Mouse (Mus musculus): ENCODE data around the gene Lnpep. TPM values are rescaled to one million over a fixed set of nuclear protein-coding genes. Genes with fewer than 3 reads are reported as not detected.

Gene Lnpep
- 10 to 100 TPM; 32.1 to 56.0 TPM for polyA plus RNA-seq (2017; shearing (Covaris generic))

DNA sequence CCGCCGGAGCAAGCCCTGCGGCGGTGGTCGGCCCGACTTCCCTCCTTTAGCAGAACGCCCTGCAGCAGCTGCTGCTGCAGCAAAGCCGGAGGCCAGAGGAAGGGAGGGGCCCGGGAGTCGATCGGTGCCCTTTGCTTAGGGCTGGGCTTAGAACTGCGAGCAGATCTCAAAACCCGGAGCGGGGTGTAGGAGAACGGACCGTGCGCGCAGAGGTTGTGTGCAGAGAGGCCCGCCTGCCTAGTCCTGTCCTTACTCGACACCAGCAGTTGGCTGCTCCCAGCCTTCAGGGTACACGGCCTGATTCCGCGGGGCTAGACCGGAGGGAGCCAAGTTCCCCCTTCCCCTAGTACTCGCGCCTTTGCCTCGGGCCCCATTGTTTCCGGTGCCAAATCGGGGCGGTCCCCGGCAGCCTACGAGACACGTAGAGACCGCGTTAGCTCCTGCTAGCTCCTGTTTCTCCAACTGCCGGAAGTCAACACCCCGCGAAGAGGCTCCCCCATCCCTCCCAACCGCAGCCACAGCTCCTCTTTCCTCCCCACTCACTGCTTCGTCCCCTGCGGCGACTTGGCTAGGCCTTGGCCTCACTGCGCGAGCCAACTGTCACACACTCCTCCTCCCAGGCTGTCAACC, at the start of gene Lnpep:
Lnpep (minus strand) TSS at position 94 of the 630 bp plus-strand sequence.

Other genes with a start within 250 kb of the Lnpep start
- under 1 TPM; 0.38 to 0.48 TPM for gene Lix1, start 222.4 kb downstream of the Lnpep start, polyA plus RNA-seq (2017; shearing (Covaris generic))
- gene Vmn2r90, start 78.7 kb upstream of the Lnpep start, polyA plus RNA-seq (2017; shearing (Covaris generic)), result under 1 TPM in 1 of 2 experiments, not detected in 1; 0.15 TPM
- 1 to 10 TPM; 1.4 to 6.2 TPM for gene Spaca6, start 202.1 kb upstream of the Lnpep start, polyA plus RNA-seq (2017; shearing (Covaris generic))
- not detected for gene Has1, start 230.2 kb upstream of the Lnpep start, polyA plus RNA-seq (2017; shearing (Covaris generic))